Mouse (Mus musculus): Measurements from ENCODE around the gene Fau.

- TF ChIP-seq CTCF (conservative IDR thresholded peaks at IDR 0.05; ENCODE audit: low read length) (no peak), POU5F1 (IDR thresholded peaks at IDR 0.05; ENCODE audit: borderline replicate concordance, low read length) (no peak), NANOG (IDR thresholded peaks at IDR 0.05; ENCODE audit: borderline replicate concordance, low read length) (no peak)
Measured at GRCm38 (mm10) chr19:6047899-6048166, 9.8 kb upstream of the Fau start.

Data from E14TG2a.4 (cell line).